Mouse (Mus musculus): ENCODE results near the gene Cpne9.

Cpne9 gene

DNA sequence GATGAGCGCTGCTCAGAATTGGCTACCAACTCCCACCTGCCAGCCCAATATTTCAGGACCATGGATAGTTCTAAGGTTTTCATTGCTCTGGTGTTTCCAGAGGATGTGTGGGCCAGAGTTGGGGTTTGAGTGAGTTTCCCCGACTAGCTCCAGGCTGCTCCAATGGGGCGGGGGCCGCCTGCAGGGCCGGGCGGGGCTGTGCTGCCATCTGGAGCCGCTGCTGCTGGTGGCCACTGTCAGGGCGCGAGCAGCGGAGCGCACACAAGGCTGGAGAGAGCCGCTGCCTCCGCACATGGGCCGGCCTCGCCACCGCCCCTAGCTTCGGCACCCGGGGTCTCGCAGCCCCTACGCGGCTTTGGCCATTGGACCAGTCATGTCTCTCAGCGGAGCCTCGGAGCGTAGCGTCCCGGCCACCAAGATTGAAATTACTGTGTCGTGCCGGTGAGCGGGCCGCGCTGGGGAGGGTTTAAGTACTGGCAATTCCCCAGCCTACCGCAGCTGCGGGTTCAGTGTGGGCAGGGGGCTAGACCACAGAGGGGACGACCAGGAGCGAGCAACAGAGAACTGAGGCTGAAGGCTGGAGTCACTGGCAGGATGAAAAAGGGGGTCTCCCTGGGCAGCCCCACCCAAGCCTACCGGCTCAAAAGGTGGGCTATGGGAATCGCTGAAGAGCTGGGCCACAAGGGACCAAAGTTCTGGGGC lies at the start of gene Cpne9:
Gene Cpne9, plus strand, starts transcription at position 207 of the 702 bp plus-strand sequence.
- DNase-seq (ENCODE audit: low spot score): no peak

- no peak for DNase-seq (ENCODE audit: low spot score)
Observed at GRCm38 (mm10) chr6:113235141-113235540, 47.0 kb upstream of the Cpne9 start.

- peak; percentile 97 for DNase-seq (ENCODE audit: low spot score)
Observed at GRCm38 (mm10) chr6:113237542-113238270, 44.4 kb upstream of the Cpne9 start, which contains the start of gene Mtmr14. Mtmr14 (plus strand) TSS chr6:113237843.

GRCm38 (mm10) chr6:113238442-113238841 lies 43.7 kb upstream of the Cpne9 start:
- DNase-seq (ENCODE audit: low spot score): no peak

GRCm38 (mm10) chr6:113242753-113243152 lies 39.4 kb upstream of the Cpne9 start:
- DNase-seq (ENCODE audit: low spot score): no peak

- DNase-seq (ENCODE audit: low spot score): no peak
Observed at GRCm38 (mm10) chr6:113245585-113245984, 36.5 kb upstream of the Cpne9 start.

GRCm38 (mm10) chr6:113250786-113251185 lies 31.3 kb upstream of the Cpne9 start:
- no peak for DNase-seq (ENCODE audit: low spot score)

- DNase-seq (ENCODE audit: low spot score): no peak
Observed at GRCm38 (mm10) chr6:113251921-113252320, 30.2 kb upstream of the Cpne9 start.

GRCm38 (mm10) chr6:113254899-113255298 lies 27.2 kb upstream of the Cpne9 start:
- DNase-seq (ENCODE audit: low spot score): no peak

DNA sequence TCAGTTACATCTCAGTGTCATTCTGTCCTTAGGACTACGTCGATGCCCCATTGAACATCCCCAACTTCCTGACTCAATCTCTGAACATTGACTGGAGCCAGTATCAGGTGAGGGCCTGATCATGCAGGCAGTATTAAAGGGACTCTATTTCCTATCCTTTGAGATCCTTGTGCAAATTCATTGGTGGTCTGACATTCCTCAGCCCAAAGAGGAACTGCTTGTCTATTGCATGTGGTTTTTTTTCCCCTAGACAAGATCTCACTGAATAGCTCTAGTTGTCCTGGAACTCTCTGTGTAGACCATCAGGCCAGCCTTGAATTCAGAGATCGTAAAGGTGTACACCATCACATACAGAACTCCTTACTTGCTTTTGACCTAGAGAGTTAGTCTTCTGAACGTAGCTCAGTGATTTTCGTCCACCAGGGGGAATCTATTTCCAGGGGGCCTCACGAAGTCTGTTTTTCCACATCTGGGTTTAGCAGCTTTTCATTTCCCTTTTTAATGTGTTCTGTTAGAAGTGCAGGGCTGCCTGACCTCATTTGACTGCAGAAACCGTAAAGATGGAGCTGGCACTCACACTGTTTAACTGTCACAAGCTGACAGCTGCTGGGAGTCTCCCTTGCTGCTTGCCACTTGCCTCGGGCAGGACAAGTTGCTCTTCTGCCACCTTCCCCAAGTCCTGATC lies 20.8 kb upstream of the Cpne9 start:
- DNase-seq (ENCODE audit: low spot score): no peak

- no peak for DNase-seq (ENCODE audit: low spot score)
Observed at GRCm38 (mm10) chr6:113263531-113263930, 18.6 kb upstream of the Cpne9 start.

DNA sequence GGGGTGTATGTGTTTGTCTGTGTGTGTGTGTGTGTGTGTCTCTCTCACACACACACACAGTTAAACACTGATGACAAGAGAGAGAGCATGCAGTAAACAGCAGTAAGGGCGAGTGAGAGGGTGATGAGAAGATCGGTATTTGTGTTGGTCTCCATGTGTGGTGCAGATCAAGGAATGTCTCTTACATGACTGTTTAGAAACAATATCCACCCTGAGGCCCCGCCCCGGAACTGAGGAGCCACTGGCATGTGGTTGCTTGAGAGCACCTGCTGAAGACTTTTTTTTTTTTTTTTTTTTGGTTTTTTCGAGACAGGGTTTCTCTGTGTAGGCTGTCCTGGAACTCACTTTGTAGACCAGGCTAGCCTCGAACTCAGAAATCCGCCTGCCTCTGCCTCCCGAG lies 17.7 kb upstream of the Cpne9 start:
- DNase-seq (ENCODE audit: low spot score): no peak

DNA sequence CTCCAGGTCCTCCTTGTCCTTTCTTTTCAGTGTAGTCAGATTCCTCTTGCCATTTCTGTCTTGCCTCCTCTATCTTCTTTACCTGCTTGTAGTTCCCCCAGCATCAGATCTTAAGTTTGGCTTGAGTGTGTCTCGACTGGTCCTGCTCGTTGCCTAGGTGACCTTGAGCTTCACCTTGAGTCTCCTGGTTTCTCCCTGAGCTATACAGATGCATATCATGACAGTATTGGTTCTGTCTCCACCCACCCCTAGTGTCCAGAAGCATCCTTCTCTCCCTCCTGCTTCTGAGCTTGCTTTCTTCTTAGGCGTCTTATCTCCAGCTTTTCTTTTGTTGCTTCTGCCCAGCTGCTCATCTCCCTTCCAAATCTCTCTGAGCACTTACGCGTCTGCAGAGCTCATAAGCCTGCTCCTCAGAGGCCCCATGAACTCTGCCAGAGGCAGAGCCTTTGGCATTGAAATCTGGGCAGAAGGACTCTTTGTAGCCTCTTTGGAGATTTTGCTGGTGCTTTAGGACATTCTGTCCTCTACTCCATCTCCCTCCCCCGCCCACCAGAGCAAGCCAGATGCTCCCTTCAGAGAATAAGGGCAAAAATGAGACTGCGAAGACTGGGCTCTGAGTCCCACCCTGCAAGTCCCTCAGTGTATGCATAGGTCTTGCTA lies 15.0 kb upstream of the Cpne9 start:
- no peak for DNase-seq (ENCODE audit: low spot score)

DNA sequence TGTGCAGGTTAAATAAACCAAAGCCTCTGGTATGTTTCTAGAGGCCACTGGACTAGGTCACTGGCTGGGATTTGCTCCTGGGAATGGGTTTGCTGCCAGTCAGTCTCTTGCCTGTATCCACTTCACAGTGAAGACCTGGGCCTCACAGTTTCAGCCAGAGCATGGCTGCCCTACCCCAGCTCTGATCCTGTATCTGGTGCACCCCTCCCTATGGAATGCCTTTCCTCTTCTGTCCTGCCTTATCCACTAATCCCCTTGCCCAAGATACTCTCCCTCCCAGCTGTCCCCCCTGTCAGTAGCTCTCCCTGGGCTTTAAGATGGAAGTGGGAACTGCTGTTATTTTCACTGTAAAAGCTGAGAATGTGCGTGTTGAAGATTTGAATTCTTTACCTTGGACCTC lies 14.1 kb upstream of the Cpne9 start:
- DNase-seq (ENCODE audit: low spot score): no peak

- DNase-seq (ENCODE audit: low spot score): no peak
Observed at GRCm38 (mm10) chr6:113272365-113272764, 9.7 kb upstream of the Cpne9 start.

DNA sequence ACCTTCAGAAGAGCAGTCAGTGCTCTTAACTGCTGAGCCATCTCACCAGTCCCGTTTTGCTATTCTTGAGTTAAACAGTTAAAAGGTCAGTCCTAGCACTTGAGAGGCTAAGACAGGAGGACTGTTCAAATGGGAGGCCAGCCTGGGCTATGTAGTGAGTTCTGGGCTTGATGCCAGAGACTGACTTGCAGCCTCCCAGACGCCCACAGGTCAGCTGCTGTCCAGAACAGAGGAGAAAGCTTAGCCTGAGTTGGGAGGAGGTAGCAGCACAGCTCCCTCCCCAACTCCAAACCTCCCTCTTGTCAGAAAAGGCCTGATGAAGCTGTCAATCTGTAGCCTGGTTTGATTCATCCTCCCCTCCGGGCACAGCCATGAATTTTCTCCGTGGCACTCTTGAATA lies 5.3 kb upstream of the Cpne9 start:
- no peak for DNase-seq (ENCODE audit: low spot score)

DNA sequence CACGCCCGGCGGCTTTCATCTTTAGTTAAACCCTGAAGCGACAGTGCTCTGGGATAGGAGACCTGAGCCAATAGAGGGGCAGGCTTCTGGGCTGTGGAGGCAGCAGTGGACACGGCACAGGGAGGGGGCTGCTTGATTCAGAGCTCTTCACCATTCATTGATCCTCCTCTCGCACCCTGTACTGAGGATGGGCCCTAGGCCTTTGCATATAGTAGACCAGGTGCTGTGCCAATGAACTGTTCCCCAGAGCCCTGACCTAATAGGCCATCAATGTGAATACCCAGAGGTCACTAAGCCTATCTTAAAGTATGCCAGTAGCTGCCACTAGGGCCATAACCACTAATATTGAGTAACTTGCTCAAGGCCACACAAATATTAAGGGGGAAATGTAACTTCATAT lies 431 bp upstream of the Cpne9 start:
- no peak for DNase-seq (ENCODE audit: low spot score)

GRCm38 (mm10) chr6:113282969-113283368 lies 862 bp downstream of the Cpne9 start:
- no peak for DNase-seq (ENCODE audit: low spot score)

GRCm38 (mm10) chr6:113283500-113283899 lies 1.4 kb downstream of the Cpne9 start:
- DNase-seq (ENCODE audit: low spot score): no peak

DNA sequence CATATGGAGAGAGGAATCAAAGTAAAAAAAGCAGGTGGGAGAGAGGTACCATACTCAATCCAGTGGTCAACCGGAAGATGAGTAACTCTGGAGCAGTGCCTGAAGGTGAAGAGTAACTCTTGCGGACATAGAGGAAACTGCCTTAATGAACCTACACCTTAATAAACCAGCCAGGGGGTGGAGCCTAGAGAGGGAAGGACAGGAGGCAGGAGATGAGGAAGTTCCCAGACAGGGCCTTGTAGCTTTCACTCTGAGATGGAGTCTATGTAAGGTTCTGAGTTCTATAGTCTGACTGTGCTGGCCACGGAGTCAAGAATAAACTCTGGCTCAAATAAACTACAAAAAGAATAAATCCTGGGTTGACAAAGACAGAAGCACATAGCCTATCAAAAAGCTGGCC lies 2.8 kb downstream of the Cpne9 start:
- no peak for DNase-seq (ENCODE audit: low spot score)

- DNase-seq (ENCODE audit: low spot score): no peak
Observed at GRCm38 (mm10) chr6:113286316-113286715, 4.2 kb downstream of the Cpne9 start.

GRCm38 (mm10) chr6:113287236-113287635 lies 5.1 kb downstream of the Cpne9 start:
- peak; percentile 58 for DNase-seq (ENCODE audit: low spot score)
